Mouse (Mus musculus): Measurements from ENCODE around the gene Asphd2.

- TF ChIP-seq POLR2A (IDR thresholded peaks at IDR 0.05; ENCODE audit: extremely low read depth, insufficient read depth, low read length) (no peak), CTCF (IDR thresholded peaks at IDR 0.05; ENCODE audit: low read depth, low read length) (no peak)
Measured at GRCm38 (mm10) chr5:112394779-112395443, at the start of gene Asphd2.
